In the genomic region with DNA sequence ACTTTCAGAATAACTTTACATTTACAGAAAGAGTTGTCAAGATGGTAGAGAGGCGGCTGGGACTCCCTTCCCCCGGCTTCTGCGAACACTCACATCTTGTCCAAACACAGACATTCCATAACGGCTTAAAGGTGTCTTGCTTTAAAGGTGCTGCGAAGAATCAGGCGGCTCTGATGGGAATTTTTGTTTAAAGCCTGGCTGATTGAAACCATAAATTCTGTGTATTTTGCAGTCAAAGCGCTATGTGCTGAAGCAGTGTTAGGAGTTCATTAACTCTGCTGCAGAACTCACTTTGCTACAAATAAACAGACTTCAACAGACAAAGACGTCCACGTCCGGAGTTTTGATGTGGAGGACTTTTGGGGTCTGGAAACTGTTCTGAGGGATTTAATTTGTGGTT, we compare ENCODE assay signal across 20 mouse cellular contexts. TPM values are rescaled to one million over a fixed set of nuclear protein-coding genes. Genes with fewer than 3 reads are reported as not detected.
DNase-seq lines count a peak whose midpoint lies in the region; ATAC-seq and TF ChIP-seq lines count a peak whose summit lies in the region.
"Had no signal": no experiment of that assay in that cellular context is flagged by ENCODE, and none has a peak within 500 bp of the region (broad histone marks: within the 10 kb centered on the region; RNA-seq: fewer than 3 reads in every experiment).

No protein-coding gene starts in this region.

- 64% methylated on average over 10 of the region's 10 CpGs for WGBS in forebrain, embryonic 10.5 days
- 62% methylated on average over 10 of the region's 10 CpGs for WGBS in forebrain, embryonic 14.5 days
- WGBS in kidney, embryonic 15.5 days: 54% methylated on average over 10 of the region's 10 CpGs
- 17% methylated on average over 10 of the region's 10 CpGs for WGBS in stomach, embryonic 14.5 days
- 33% methylated on average over 10 of the region's 10 CpGs for WGBS in stomach, postnatal 0 days

- no peak overlapping the region for H3K4me3 ChIP-seq in forebrain, embryonic 10.5 days
- no peak overlapping the region for H3K4me3 ChIP-seq in forebrain, embryonic 14.5 days (ENCODE audit: low read depth, low read length)
- no peak overlapping the region for H3K4me3 ChIP-seq in kidney, embryonic 15.5 days (replicated peaks)
- H3K4me3 ChIP-seq in stomach, embryonic 14.5 days (ENCODE audit: low read depth, low read length): no peak overlapping the region
- H3K4me3 ChIP-seq in stomach, postnatal 0 days (ENCODE audit: low read depth, low read length): no peak overlapping the region
- H3K4me3 ChIP-seq: neural tube, embryonic 15.5 days had no signal

- no peak for DNase-seq in forebrain, embryonic 10.5 days (ENCODE audit: extremely low spot score, low spot score)
- no peak for DNase-seq in forebrain, embryonic 14.5 days (ENCODE audit: low spot score)
- no peak for DNase-seq in kidney, postnatal 4 days
- no peak for DNase-seq in stomach, postnatal 0 days (ENCODE audit: low spot score)
- DNase-seq in yolk sac, embryonic 10.5 days (ENCODE audit: low spot score): peak; percentile 72
- DNase-seq in cerebellum, postnatal 25 days: no peak
- DNase-seq: adrenal gland, postnatal 36 days; cerebellum, adult 9-11 months; embryo, embryonic 11 days; heart, postnatal 14 days; layer of hippocampus, postnatal 36 days; lung, adult 2 months; retina, postnatal 1 day; thymus, postnatal 4 days had no signal

- peak overlapping the region; percentile 73 for H3K27ac ChIP-seq in forebrain, embryonic 10.5 days
- no peak overlapping the region for H3K27ac ChIP-seq in forebrain, embryonic 14.5 days (ENCODE audit: low read depth, low read length)
- H3K27ac ChIP-seq in kidney, embryonic 15.5 days: peak overlapping the region; percentile 49
- peak overlapping the region; percentile 84 for H3K27ac ChIP-seq in stomach, embryonic 14.5 days (ENCODE audit: low read length)
- H3K27ac ChIP-seq in stomach, postnatal 0 days (replicated peaks): no peak overlapping the region
- H3K27ac ChIP-seq: neural tube, embryonic 15.5 days had no signal

- H3K9me3 ChIP-seq in forebrain, embryonic 10.5 days: no peaks in the 10 kb centered on the region
- H3K9me3 ChIP-seq in forebrain, embryonic 14.5 days (replicated peaks; ENCODE audit: control insufficient read depth, low read length): 0 out of 2 replicates have a peak, but pooled peaks cover 2% of the 10 kb centered on the region
- no peaks in the 10 kb centered on the region for H3K9me3 ChIP-seq in kidney, embryonic 15.5 days (replicated peaks)
- no peaks in the 10 kb centered on the region for H3K9me3 ChIP-seq in stomach, embryonic 14.5 days (ENCODE audit: control insufficient read depth, low read depth, low read length)
- no peaks in the 10 kb centered on the region for H3K9me3 ChIP-seq in stomach, postnatal 0 days (ENCODE audit: control insufficient read depth, low read length)
- H3K9me3 ChIP-seq: neural tube, embryonic 15.5 days had no signal

- TF ChIP-seq CTCF in stomach, postnatal 0 days (IDR thresholded peaks at IDR 0.05; ENCODE audit: low read depth): no peak

- TF ChIP-seq EP300 in stomach, postnatal 0 days (optimal IDR thresholded peaks at IDR 0.05): no peak

- no peaks in the 10 kb centered on the region for H3K27me3 ChIP-seq in forebrain, embryonic 10.5 days (ENCODE audit: poor library complexity, severe bottlenecking)
- H3K27me3 ChIP-seq in forebrain, embryonic 14.5 days (replicated peaks; ENCODE audit: control insufficient read depth, insufficient read depth, low read length): no peaks in the 10 kb centered on the region
- no peaks in the 10 kb centered on the region for H3K27me3 ChIP-seq in kidney, embryonic 15.5 days
- H3K27me3 ChIP-seq in stomach, embryonic 14.5 days (ENCODE audit: control insufficient read depth, insufficient read depth, low read length): no peaks in the 10 kb centered on the region
- H3K27me3 ChIP-seq in stomach, postnatal 0 days (ENCODE audit: control insufficient read depth, insufficient read depth, low read length): no peaks in the 10 kb centered on the region
- H3K27me3 ChIP-seq: CH12.LX; neural tube, embryonic 15.5 days had no signal

- H3K4me1 ChIP-seq in forebrain, embryonic 10.5 days: peaks cover 37% of the 10 kb centered on the region
- no peaks in the 10 kb centered on the region for H3K4me1 ChIP-seq in forebrain, embryonic 14.5 days (ENCODE audit: control insufficient read depth, insufficient read depth, low read length)
- peaks cover 32% of the 10 kb centered on the region for H3K4me1 ChIP-seq in kidney, embryonic 15.5 days
- peaks cover 10% of the 10 kb centered on the region for H3K4me1 ChIP-seq in stomach, embryonic 14.5 days (ENCODE audit: control insufficient read depth, insufficient read depth, low read length)
- H3K4me1 ChIP-seq in stomach, postnatal 0 days (replicated peaks; ENCODE audit: control insufficient read depth, insufficient read depth): no peaks in the 10 kb centered on the region

- no peak overlapping the region for H3K4me2 ChIP-seq in forebrain, embryonic 14.5 days (ENCODE audit: low read length)
- no peak overlapping the region for H3K4me2 ChIP-seq in kidney, embryonic 15.5 days
- no peak overlapping the region for H3K4me2 ChIP-seq in stomach, embryonic 14.5 days (replicated peaks; ENCODE audit: low read depth, low read length)
- no peak overlapping the region for H3K4me2 ChIP-seq in stomach, postnatal 0 days (replicated peaks; ENCODE audit: low read depth)
- H3K4me2 ChIP-seq: neural tube, embryonic 15.5 days had no signal

- no peak overlapping the region for H3K9ac ChIP-seq in forebrain, embryonic 14.5 days (ENCODE audit: low read length)
- H3K9ac ChIP-seq in kidney, embryonic 15.5 days: no peak overlapping the region
- H3K9ac ChIP-seq in stomach, embryonic 14.5 days (replicated peaks; ENCODE audit: low read depth, low read length): no peak overlapping the region
- no peak overlapping the region for H3K9ac ChIP-seq in stomach, postnatal 0 days (ENCODE audit: low read length)
- H3K9ac ChIP-seq: neural tube, embryonic 15.5 days had no signal

- no peak for ATAC-seq in forebrain, embryonic 14.5 days
- no peak for ATAC-seq in kidney, embryonic 15.5 days (replicated peaks; ENCODE audit: low FRiP score)
- peak; percentile 66; the same call in 1 of the 2 replicates for ATAC-seq in stomach, embryonic 14.5 days (ENCODE audit: insufficient number of reproducible peaks, insufficient read depth, low FRiP score, low read depth)
- ATAC-seq in stomach, postnatal 0 days (ENCODE audit: low FRiP score, low TSS enrichment): no peak

- H3K36me3 ChIP-seq in forebrain, embryonic 10.5 days (replicated peaks): no peaks in the 10 kb centered on the region
- H3K36me3 ChIP-seq in forebrain, embryonic 14.5 days (ENCODE audit: control insufficient read depth, insufficient read depth, low read length): no peaks in the 10 kb centered on the region
- H3K36me3 ChIP-seq in kidney, embryonic 15.5 days: no peaks in the 10 kb centered on the region
- no peaks in the 10 kb centered on the region for H3K36me3 ChIP-seq in stomach, embryonic 14.5 days (ENCODE audit: control insufficient read depth, insufficient read depth, low read length)
- no peaks in the 10 kb centered on the region for H3K36me3 ChIP-seq in stomach, postnatal 0 days (ENCODE audit: control insufficient read depth, insufficient read depth, low read length)
- H3K36me3 ChIP-seq: neural tube, embryonic 15.5 days had no signal

RNA-seq across cellular contexts. Expression of a gene that starts 3.1 kb away (rescaled TPM):
- polyA plus RNA-seq in forebrain, embryonic 10.5 days (2016; fragmentation: Nextera tagmentation; extraction: Ambion mirVana): 11.9 and 15.6 TPM in 2 replicates
- 4.5 and 5.4 TPM in 2 replicates for polyA plus RNA-seq in forebrain, embryonic 14.5 days (2014; fragmentation: Nextera tagmentation; extraction: Ambion mirVana)
- 20.2 and 21.5 TPM in 2 replicates for polyA plus RNA-seq in kidney, embryonic 15.5 days (2015; fragmentation: Nextera tagmentation; extraction: Ambion mirVana)
- polyA plus RNA-seq in stomach, embryonic 14.5 days (2014; fragmentation: Nextera tagmentation; extraction: Ambion mirVana): 1.4 and 127 TPM in 2 replicates
- polyA plus RNA-seq in stomach, postnatal 0 days (2015; fragmentation: Nextera tagmentation; extraction: Ambion mirVana): 1.7 and 2.6 TPM in 2 replicates
- polyA plus RNA-seq: liver, adult 2 months had no signal

RNA-seq across cellular contexts. Expression of a gene that starts 28.6 kb away (rescaled TPM):
- polyA plus RNA-seq in forebrain, embryonic 10.5 days (2016; fragmentation: Nextera tagmentation; extraction: Ambion mirVana): 0.16 and 0.34 TPM in 2 replicates
- 0.16 and 0.20 TPM in 2 replicates for polyA plus RNA-seq in forebrain, embryonic 14.5 days (2014; fragmentation: Nextera tagmentation; extraction: Ambion mirVana)
- not detected in 2 replicates for polyA plus RNA-seq in kidney, embryonic 15.5 days (2015; fragmentation: Nextera tagmentation; extraction: Ambion mirVana)
- polyA plus RNA-seq in stomach, embryonic 14.5 days (2014; fragmentation: Nextera tagmentation; extraction: Ambion mirVana): 0.52 TPM in 1 of 2 replicates, not detected in the other
- not detected in 2 replicates for polyA plus RNA-seq in stomach, postnatal 0 days (2015; fragmentation: Nextera tagmentation; extraction: Ambion mirVana)
- polyA plus RNA-seq: large intestine, adult 2 months; liver, adult 2 months; lung, adult 2 months; neural tube, embryonic 15.5 days had no signal

RNA-seq across cellular contexts. Expression of a gene that starts 28.7 kb away (rescaled TPM):
- polyA plus RNA-seq in forebrain, embryonic 10.5 days (2016; fragmentation: Nextera tagmentation; extraction: Ambion mirVana): 54.3 and 56.6 TPM in 2 replicates
- 37.8 and 44.5 TPM in 2 replicates for polyA plus RNA-seq in forebrain, embryonic 14.5 days (2014; fragmentation: Nextera tagmentation; extraction: Ambion mirVana)
- polyA plus RNA-seq in kidney, embryonic 15.5 days (2015; fragmentation: Nextera tagmentation; extraction: Ambion mirVana): 44.5 and 46.6 TPM in 2 replicates
- polyA plus RNA-seq in stomach, embryonic 14.5 days (2014; fragmentation: Nextera tagmentation; extraction: Ambion mirVana): 39.8 and 45.0 TPM in 2 replicates
- polyA plus RNA-seq in stomach, postnatal 0 days (2015; fragmentation: Nextera tagmentation; extraction: Ambion mirVana): 13.0 and 13.7 TPM in 2 replicates

RNA-seq across cellular contexts. Expression of a gene that starts 29.9 kb away (rescaled TPM):
- 2.9 and 3.4 TPM in 2 replicates for polyA plus RNA-seq in forebrain, embryonic 10.5 days (2016; fragmentation: Nextera tagmentation; extraction: Ambion mirVana)
- 2.3 and 2.8 TPM in 2 replicates for polyA plus RNA-seq in forebrain, embryonic 14.5 days (2014; fragmentation: Nextera tagmentation; extraction: Ambion mirVana)
- 0.18 and 0.37 TPM in 2 replicates for polyA plus RNA-seq in kidney, embryonic 15.5 days (2015; fragmentation: Nextera tagmentation; extraction: Ambion mirVana)
- 0.49 and 0.71 TPM in 2 replicates for polyA plus RNA-seq in stomach, embryonic 14.5 days (2014; fragmentation: Nextera tagmentation; extraction: Ambion mirVana)
- 32.7 and 33.7 TPM in 2 replicates for polyA plus RNA-seq in stomach, postnatal 0 days (2015; fragmentation: Nextera tagmentation; extraction: Ambion mirVana)
- polyA plus RNA-seq: large intestine, adult 2 months; liver, adult 2 months had no signal

Comparison
In these comparisons a context has a peak if more than half of its experiments do, and no peak if none do; other contexts are left out.
1. H3K27ac ChIP-seq: peak in forebrain, embryonic 10.5 days (single experiment), kidney, embryonic 15.5 days (single experiment) and stomach, embryonic 14.5 days (single experiment); none in forebrain, embryonic 14.5 days (single experiment) and stomach, postnatal 0 days (single experiment).